Mouse (Mus musculus): Measurements from ENCODE around the gene Capn5. TPM values are rescaled to one million over a fixed set of nuclear protein-coding genes. Genes with fewer than 3 reads are reported as not detected.

The Capn5 gene
- polyA plus RNA-seq, 1 experiment from 2014 or later, result 2.7 TPM

DNA sequence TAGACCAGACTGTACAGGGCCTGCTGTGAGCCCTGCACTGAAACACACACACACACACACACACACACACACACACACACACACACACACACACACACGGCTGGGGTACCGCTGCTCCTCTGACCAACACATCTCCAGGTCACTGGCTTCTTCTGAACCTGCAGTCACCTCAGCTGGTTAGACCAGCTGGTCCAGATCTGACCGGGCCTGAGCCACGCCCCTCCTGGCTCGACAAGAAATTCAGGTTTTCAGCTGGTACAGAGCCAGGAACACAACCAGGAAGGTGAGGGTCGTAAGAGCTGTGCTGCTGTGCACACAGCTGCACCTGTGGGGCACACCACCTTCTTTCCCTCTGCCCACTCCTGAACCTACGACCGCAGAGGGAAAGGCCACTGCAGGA is 19.6 kb downstream of the Capn5 start:
- H3K9me3 ChIP-seq (replicated peaks), result no peaks in the 10 kb centered on the region
- 46% methylated on average over 8 of the region's 8 CpGs for WGBS
- H3K27ac ChIP-seq, result no peak overlapping the region
- H3K4me3 ChIP-seq, result no peak overlapping the region
- H3K27me3 ChIP-seq, result no peaks in the 10 kb centered on the region
- peaks cover 41% of the 10 kb centered on the region for H3K4me1 ChIP-seq (replicated peaks)
- no peaks in the 10 kb centered on the region for H3K36me3 ChIP-seq
- ATAC-seq (replicated peaks; ENCODE audit: insufficient number of reproducible peaks, insufficient read depth, low FRiP score, low read depth), result no peak
- no peak overlapping the region for H3K4me2 ChIP-seq
- no peak overlapping the region for H3K9ac ChIP-seq

DNA sequence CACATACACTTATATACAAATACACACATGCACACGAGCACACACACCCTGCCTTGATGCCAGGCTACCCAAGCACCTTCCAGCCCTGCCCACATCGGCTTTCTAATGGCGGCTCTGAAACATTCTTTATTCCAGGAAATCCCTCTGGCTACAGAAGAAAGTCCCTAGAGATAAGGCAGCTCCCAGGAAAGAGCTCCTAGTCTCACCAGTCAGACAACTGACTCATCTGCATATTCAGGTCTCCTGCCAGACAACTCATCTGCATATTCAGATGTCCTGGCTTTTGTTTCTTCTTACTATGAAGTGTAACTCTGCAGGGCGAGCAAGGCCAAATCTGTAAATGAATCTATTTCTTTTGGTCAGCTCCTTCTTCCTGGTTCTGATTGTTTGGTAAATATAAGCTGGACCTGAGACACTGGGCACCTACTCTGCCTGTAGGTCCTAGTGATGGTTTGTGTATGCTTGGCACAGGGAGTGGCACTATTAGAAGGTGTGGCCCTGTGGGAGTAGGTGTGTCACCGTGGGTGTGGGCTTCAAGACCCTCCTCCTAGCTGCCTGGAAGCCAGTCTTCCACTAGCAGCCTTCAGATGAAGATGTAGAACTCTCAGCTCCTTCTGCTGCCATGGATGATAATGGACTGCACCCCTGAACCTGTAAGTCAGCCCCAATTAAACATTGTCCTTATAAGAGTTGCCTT is 20.3 kb downstream of the Capn5 start:
- Histone ChIP-seq H3K36me3 (no peaks in the 10 kb centered on the region), H3K27ac (peak overlapping the region; percentile 30; the same call in 1 of the 2 replicates), H3K27me3 (no peaks in the 10 kb centered on the region), H3K4me3 (no peak overlapping the region), H3K4me1 (replicated peaks) (peaks cover 40% of the 10 kb centered on the region), H3K4me2 (no peak overlapping the region), H3K9ac (no peak overlapping the region), H3K9me3 (replicated peaks) (no peaks in the 10 kb centered on the region)
- WGBS, result 45% methylated on average over 5 of the region's 5 CpGs
- ATAC-seq (replicated peaks; ENCODE audit: insufficient number of reproducible peaks, insufficient read depth, low FRiP score, low read depth), result no peak

DNA sequence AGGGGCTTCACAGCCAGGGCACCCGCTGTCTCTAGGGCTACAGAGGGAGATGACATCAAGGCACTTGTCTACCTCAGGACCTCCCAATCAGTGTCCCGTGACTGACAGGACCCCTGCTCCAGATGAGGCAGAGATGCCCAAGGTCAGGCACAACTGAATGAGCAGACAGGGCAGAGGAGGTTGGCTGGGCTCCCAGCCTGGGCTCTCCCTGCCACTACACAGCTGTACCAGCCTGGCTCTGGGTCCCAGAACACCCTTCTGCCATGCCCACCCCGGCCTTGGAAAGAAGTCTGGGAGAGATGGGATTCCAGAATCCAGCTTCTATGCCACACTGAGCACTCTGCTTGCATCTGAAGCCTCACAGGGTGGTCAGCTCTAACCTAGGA is 21.8 kb downstream of the Capn5 start:
- no peak overlapping the region for H3K4me3 ChIP-seq
- H3K36me3 ChIP-seq, result no peaks in the 10 kb centered on the region
- peaks cover 41% of the 10 kb centered on the region for H3K4me1 ChIP-seq (replicated peaks)
- peak overlapping the region; percentile 58; the same call in 1 of the 2 replicates for H3K27ac ChIP-seq
- 0 out of 2 replicates have a peak, but pooled peaks have one; percentile 4 for ATAC-seq (replicated peaks; ENCODE audit: insufficient number of reproducible peaks, insufficient read depth, low FRiP score, low read depth)
- H3K4me2 ChIP-seq, result no peak overlapping the region
- no peaks in the 10 kb centered on the region for H3K9me3 ChIP-seq (replicated peaks)
- 17% methylated on average over 3 of the region's 3 CpGs for whole genome bisulfite sequencing
- H3K9ac ChIP-seq, result no peak overlapping the region
- no peaks in the 10 kb centered on the region for H3K27me3 ChIP-seq

GRCm38 (mm10) chr7:98155546-98156279 is 22.4 kb downstream of the Capn5 start:
- Histone ChIP-seq H3K4me3 (no peak overlapping the region), H3K27me3 (no peaks in the 10 kb centered on the region), H3K4me2 (no peak overlapping the region), H3K4me1 (replicated peaks) (peaks cover 36% of the 10 kb centered on the region), H3K36me3 (no peaks in the 10 kb centered on the region), H3K9me3 (replicated peaks) (no peaks in the 10 kb centered on the region), H3K9ac (no peak overlapping the region), H3K27ac (peak overlapping the region; percentile 68)
- ATAC-seq (replicated peaks; ENCODE audit: insufficient number of reproducible peaks, insufficient read depth, low FRiP score, low read depth), result peak; percentile 45; the same call in 1 of the 2 replicates
- WGBS, result 13% methylated on average over 8 of the region's 8 CpGs

DNA sequence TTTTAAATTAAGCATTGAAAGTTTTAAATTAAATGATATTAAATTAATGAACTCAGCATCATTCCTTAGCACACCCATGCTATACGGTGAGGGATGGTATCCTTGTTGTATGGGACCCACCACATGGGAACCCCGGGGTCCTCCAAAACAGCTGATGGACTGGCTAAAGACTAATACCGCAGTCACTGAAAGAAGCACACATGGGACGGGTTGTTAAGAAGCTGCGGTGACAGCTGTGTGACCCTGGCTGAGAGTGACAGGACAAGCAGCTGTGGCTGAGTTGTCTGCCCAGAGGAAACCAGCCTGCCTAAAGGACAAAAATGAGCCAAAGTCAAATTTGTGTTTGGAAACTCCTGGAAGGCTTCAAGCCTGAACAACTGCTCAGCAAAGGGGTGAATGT is 24.2 kb downstream of the Capn5 start:
- Histone ChIP-seq H3K4me3 (no peak overlapping the region), H3K9ac (no peak overlapping the region), H3K27ac (no peak overlapping the region), H3K4me1 (replicated peaks) (peaks cover 34% of the 10 kb centered on the region), H3K36me3 (no peaks in the 10 kb centered on the region), H3K4me2 (no peak overlapping the region), H3K27me3 (no peaks in the 10 kb centered on the region), H3K9me3 (replicated peaks) (no peaks in the 10 kb centered on the region)
- 63% methylated on average over 5 of the region's 5 CpGs for WGBS
- ATAC-seq (replicated peaks; ENCODE audit: insufficient number of reproducible peaks, insufficient read depth, low FRiP score, low read depth), result no peak

- H3K9ac ChIP-seq, result no peak overlapping the region
- no peaks in the 10 kb centered on the region for H3K36me3 ChIP-seq
- WGBS, result 54% methylated on average over 3 of the region's 3 CpGs
- no peak overlapping the region for H3K4me2 ChIP-seq
- H3K27ac ChIP-seq, result no peak overlapping the region
- H3K4me1 ChIP-seq (replicated peaks), result peaks cover 34% of the 10 kb centered on the region
- H3K4me3 ChIP-seq, result no peak overlapping the region
- no peak for ATAC-seq (replicated peaks; ENCODE audit: insufficient number of reproducible peaks, insufficient read depth, low FRiP score, low read depth)
- no peaks in the 10 kb centered on the region for H3K9me3 ChIP-seq (replicated peaks)
- no peaks in the 10 kb centered on the region for H3K27me3 ChIP-seq
These were observed 24.7 kb downstream of the Capn5 start for GRCm38 (mm10) chr7:98153345-98153744.

DNA sequence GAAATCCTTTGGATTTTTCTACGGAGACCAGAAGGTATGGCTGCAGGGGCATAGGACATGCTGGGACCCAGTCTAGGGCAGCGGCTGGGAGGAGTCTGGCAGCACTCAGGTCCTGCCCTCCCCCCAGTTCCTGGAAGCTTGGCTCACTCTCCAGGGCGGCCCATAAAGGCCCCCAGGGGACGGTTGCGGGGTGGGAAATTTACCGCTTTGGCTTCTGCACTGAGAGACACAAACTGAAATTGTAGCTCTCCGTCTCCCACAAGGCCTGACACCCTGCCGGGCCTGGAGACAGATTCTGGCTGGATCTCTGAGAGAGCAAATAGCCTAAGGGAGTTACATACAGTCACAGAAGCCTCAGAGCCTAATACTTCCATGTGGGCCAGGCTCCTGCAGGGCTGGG is 25.7 kb downstream of the Capn5 start:
- no peak for ATAC-seq (replicated peaks; ENCODE audit: insufficient number of reproducible peaks, insufficient read depth, low FRiP score, low read depth)
- 51% methylated on average over 8 of the region's 8 CpGs for WGBS
- H3K4me2 ChIP-seq, result no peak overlapping the region
- no peaks in the 10 kb centered on the region for H3K9me3 ChIP-seq (replicated peaks)
- H3K27me3 ChIP-seq, result no peaks in the 10 kb centered on the region
- H3K4me3 ChIP-seq, result no peak overlapping the region
- no peak overlapping the region for H3K27ac ChIP-seq
- peaks cover 37% of the 10 kb centered on the region for H3K4me1 ChIP-seq (replicated peaks)
- H3K9ac ChIP-seq, result no peak overlapping the region
- no peaks in the 10 kb centered on the region for H3K36me3 ChIP-seq

DNA sequence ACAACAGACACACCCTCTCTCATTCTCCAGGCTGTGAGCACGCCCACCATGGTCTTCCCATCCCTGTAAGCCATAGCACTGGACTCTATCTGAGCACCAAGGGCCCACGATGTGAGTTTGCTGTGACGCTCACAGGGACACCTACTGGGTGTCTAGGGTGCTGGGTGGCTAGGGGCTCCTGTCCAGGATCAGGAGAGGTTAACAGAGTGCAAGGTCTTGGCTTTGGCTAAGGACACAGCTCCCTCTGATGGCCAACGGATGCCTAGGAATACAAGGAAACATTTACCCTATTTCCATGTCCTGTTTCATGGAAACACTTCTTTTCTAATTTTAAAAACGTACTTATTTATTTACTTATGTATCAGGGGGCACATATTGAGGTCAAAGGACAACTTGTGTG is 27.5 kb downstream of the Capn5 start:
- Histone ChIP-seq H3K36me3 (no peaks in the 10 kb centered on the region), H3K4me2 (no peak overlapping the region), H3K27me3 (no peaks in the 10 kb centered on the region), H3K9me3 (replicated peaks) (no peaks in the 10 kb centered on the region), H3K4me3 (no peak overlapping the region), H3K9ac (no peak overlapping the region), H3K4me1 (replicated peaks) (peaks cover 26% of the 10 kb centered on the region), H3K27ac (no peak overlapping the region)
- 44% methylated on average over 5 of the region's 5 CpGs for WGBS
- no peak for ATAC-seq (replicated peaks; ENCODE audit: insufficient number of reproducible peaks, insufficient read depth, low FRiP score, low read depth)

GRCm38 (mm10) chr7:98149802-98150201 is 28.3 kb downstream of the Capn5 start:
- 33% methylated on average over 3 of the region's 3 CpGs for WGBS
- Histone ChIP-seq H3K36me3 (no peaks in the 10 kb centered on the region), H3K4me3 (no peak overlapping the region), H3K27me3 (no peaks in the 10 kb centered on the region), H3K4me2 (no peak overlapping the region), H3K9ac (no peak overlapping the region), H3K9me3 (replicated peaks) (no peaks in the 10 kb centered on the region), H3K27ac (no peak overlapping the region), H3K4me1 (replicated peaks) (peaks cover 24% of the 10 kb centered on the region)
- ATAC-seq (replicated peaks; ENCODE audit: insufficient number of reproducible peaks, insufficient read depth, low FRiP score, low read depth), result no peak; the same call in 1 of the 2 replicates

DNA sequence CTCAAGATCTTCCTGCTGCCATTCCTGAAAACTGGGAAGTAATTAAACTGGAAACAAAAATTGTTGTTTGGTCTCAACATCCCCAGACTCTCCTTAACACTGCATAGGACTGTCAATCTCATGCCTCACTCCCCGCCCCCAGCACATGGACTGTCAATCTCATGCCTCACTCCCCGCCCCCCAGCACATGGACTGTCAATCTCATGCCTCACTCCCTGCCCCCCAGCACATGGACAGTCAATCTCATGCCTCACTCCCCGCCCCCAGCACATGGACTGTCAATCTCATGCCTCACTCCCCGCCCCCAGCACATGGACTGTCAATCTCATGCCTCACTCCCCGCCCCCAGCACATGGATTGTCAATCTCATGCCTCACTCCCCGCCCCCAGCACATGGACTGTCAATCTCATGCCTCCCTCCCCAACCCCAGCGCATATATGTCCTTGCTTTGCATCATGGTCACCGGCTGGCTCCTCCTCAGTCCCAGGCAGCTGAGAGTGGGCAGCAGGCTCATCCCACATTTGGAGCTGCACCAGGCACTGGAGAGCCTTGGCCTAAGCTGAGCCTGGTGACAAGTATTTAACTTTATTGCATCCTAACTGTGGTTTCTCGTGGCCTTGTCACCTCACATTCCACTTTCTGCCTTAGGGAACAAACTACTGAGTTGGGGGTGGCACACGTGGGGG is 29.2 kb downstream of the Capn5 start:
- H3K4me2 ChIP-seq, result no peak overlapping the region
- H3K36me3 ChIP-seq, result no peaks in the 10 kb centered on the region
- no peak overlapping the region for H3K4me3 ChIP-seq
- no peaks in the 10 kb centered on the region for H3K27me3 ChIP-seq
- WGBS, result 70% methylated on average over 10 of the region's 10 CpGs
- ATAC-seq (replicated peaks; ENCODE audit: insufficient number of reproducible peaks, insufficient read depth, low FRiP score, low read depth), result no peak
- H3K9ac ChIP-seq, result no peak overlapping the region
- H3K9me3 ChIP-seq (replicated peaks), result no peaks in the 10 kb centered on the region
- H3K27ac ChIP-seq, result no peak overlapping the region
- H3K4me1 ChIP-seq (replicated peaks), result peaks cover 24% of the 10 kb centered on the region

GRCm38 (mm10) chr7:98147766-98148165 is 30.3 kb downstream of the Capn5 start:
- no peak for ATAC-seq (replicated peaks; ENCODE audit: insufficient number of reproducible peaks, insufficient read depth, low FRiP score, low read depth)
- H3K36me3 ChIP-seq, result no peaks in the 10 kb centered on the region
- H3K4me1 ChIP-seq (replicated peaks), result peaks cover 24% of the 10 kb centered on the region
- H3K27me3 ChIP-seq, result no peaks in the 10 kb centered on the region
- no peak overlapping the region for H3K4me3 ChIP-seq
- no peaks in the 10 kb centered on the region for H3K9me3 ChIP-seq (replicated peaks)
- no peak overlapping the region for H3K9ac ChIP-seq
- 56% methylated on average over 8 of the region's 8 CpGs for WGBS
- H3K27ac ChIP-seq, result no peak overlapping the region
- H3K4me2 ChIP-seq, result no peak overlapping the region

All from heart, embryonic 15.5 days (tissue).